20 mouse cellular contexts compared by ENCODE assay signal in genomic region chr1:64391525-64391924, GRCm38 (mm10).
"Had no signal": no experiment of that assay in that cellular context is flagged by ENCODE, and none has a peak within 500 bp of the region (broad histone marks: within the 10 kb centered on the region; RNA-seq: fewer than 3 reads in every experiment).

No protein-coding gene starts in this region.

- H3K4me1 ChIP-seq: limb, embryonic 15.5 days; midbrain, embryonic 12.5 days; midbrain, embryonic 15.5 days had no signal

- H3K4me3 ChIP-seq: limb, embryonic 12.5 days; limb, embryonic 15.5 days; midbrain, embryonic 12.5 days; midbrain, embryonic 15.5 days had no signal

- H3K9ac ChIP-seq: limb, embryonic 12.5 days; limb, embryonic 15.5 days; liver, embryonic 14.5 days; liver, postnatal 0 days; lung, embryonic 14.5 days; midbrain, embryonic 12.5 days; midbrain, embryonic 15.5 days had no signal

- H3K36me3 ChIP-seq: limb, embryonic 12.5 days; limb, embryonic 15.5 days; midbrain, embryonic 12.5 days; midbrain, embryonic 15.5 days had no signal

- H3K9me3 ChIP-seq: limb, embryonic 12.5 days; limb, embryonic 15.5 days; midbrain, embryonic 12.5 days; midbrain, embryonic 15.5 days had no signal

- H3K4me2 ChIP-seq: limb, embryonic 12.5 days; limb, embryonic 15.5 days; liver, embryonic 11.5 days; lung, embryonic 14.5 days; midbrain, embryonic 12.5 days; midbrain, embryonic 15.5 days had no signal

- DNase-seq: kidney, adult 2 months; kidney, postnatal 14 days; kidney, postnatal 4 days; left cerebral cortex, postnatal 4 days; liver, postnatal 0 days; lung, embryonic 14.5 days; right cerebral cortex, postnatal 14 days; right cerebral cortex, postnatal 4 days; thymus, adult 2 months; thymus, postnatal 14 days; thymus, postnatal 4 days had no signal

- H3K27ac ChIP-seq: limb, embryonic 12.5 days; limb, embryonic 15.5 days; liver, embryonic 14.5 days; macrophage; midbrain, embryonic 12.5 days; midbrain, embryonic 15.5 days; stomach, postnatal 0 days had no signal

- ATAC-seq: liver, postnatal 0 days; lung, postnatal 0 days; midbrain, embryonic 15.5 days had no signal

- H3K27me3 ChIP-seq: limb, embryonic 12.5 days; limb, embryonic 15.5 days; midbrain, embryonic 12.5 days; midbrain, embryonic 15.5 days had no signal
